Mouse (Mus musculus) cortical plate, adult 2 months (tissue): ENCODE measurements around the gene Ddx43. TPM values are rescaled to one million over a fixed set of nuclear protein-coding genes. Genes with fewer than 3 reads are reported as not detected.
"Not testable (repeated sequence)": the region's sequence is repeated elsewhere in the genome, so short reads cannot be mapped to it uniquely, and the experiment has no call there.

ENCODE experiments used
- H3K27ac ChIP-seq: fragments of 200-500 bp; 2 replicates; pipeline ENCODE4 v1.5.1; 2012; ENCODE audit warnings: low read length, control low read depth, inconsistent platforms; ENCODE audit not compliant: insufficient read depth
- H3K4me1 ChIP-seq: fragments of 200-500 bp; 2 replicates; pipeline ENCODE4 v1.6.1; 2011; ENCODE audit warnings: low read length; ENCODE audit not compliant: control insufficient read depth, insufficient read depth
- H3K4me3 ChIP-seq: fragments of 200-500 bp; 2 replicates; pipeline ENCODE4 v1.5.1; 2011; ENCODE audit warnings: mild to moderate bottlenecking, low read length, control low read depth; ENCODE audit not compliant: insufficient read depth
- CTCF ChIP-seq: fragments of 200-500 bp; IDR thresholded peaks from 2 replicates; pipeline ENCODE4 v1.5.1; 2011; ENCODE audit warnings: mild to moderate bottlenecking, control low read depth, low read length; ENCODE audit not compliant: insufficient read depth; ENCODE audit errors: extremely low read depth
- POLR2A ChIP-seq: fragments of 200-500 bp; IDR thresholded peaks from 2 replicates; pipeline ENCODE4 v1.6.1; 2011; ENCODE audit warnings: mild to moderate bottlenecking, low read length, control low read depth; ENCODE audit not compliant: insufficient read depth; ENCODE audit errors: extremely low read depth
- polyA plus RNA-seq: library from polyadenylated mRNA; depleted of rRNA; stranded (reverse); fragments of >200 nt; gene quantifications from 2 replicates; pipeline ENCODE4 v1.2.3, GENCODE M21; 2012; rRNA removed

Ddx43 gene
- 0.21 and 0.27 TPM in 2 replicates for polyA plus RNA-seq

- no peak for TF ChIP-seq POLR2A
- Histone ChIP-seq H3K4me3 (no peak within 1 kb of the TSS), H3K27ac (no peak within 1 kb of the TSS), H3K4me1 (no peaks in the 10 kb centered on the region)
Observed at GRCm38 (mm10) chr9:78395630-78396351, at the start of gene Ddx43. Gene Ddx43 (plus strand): TSS chr9:78395777.

- no peaks in the 10 kb centered on the region for H3K4me1 ChIP-seq
- TF ChIP-seq POLR2A = no peak
- TF ChIP-seq CTCF = no peak
- H3K4me3 ChIP-seq = no peak overlapping the region
- H3K27ac ChIP-seq = no peak overlapping the region
Observed at GRCm38 (mm10) chr9:78347004-78347403, 48.6 kb upstream of the Ddx43 start.

- H3K27ac ChIP-seq, H3K4me3 ChIP-seq, H3K4me1 ChIP-seq: not testable (repeated sequence)
Observed at GRCm38 (mm10) chr9:78348206-78349004, 47.2 kb upstream of the Ddx43 start.

GRCm38 (mm10) chr9:78349141-78349540, 46.4 kb upstream of the Ddx43 start:
- H3K4me1 ChIP-seq, H3K27ac ChIP-seq: not testable (repeated sequence)

GRCm38 (mm10) chr9:78350007-78350406, 45.6 kb upstream of the Ddx43 start:
- H3K27ac ChIP-seq, H3K4me3 ChIP-seq, H3K4me1 ChIP-seq: not testable (repeated sequence)

More at GRCm38 (mm10) chr9:78349141-78349540, 46.4 kb upstream of the Ddx43 start:
- not testable (repeated sequence) for H3K4me3 ChIP-seq

GRCm38 (mm10) chr9:78351504-78352220, 43.9 kb upstream of the Ddx43 start:
- no peaks in the 10 kb centered on the region for H3K4me1 ChIP-seq
- TF ChIP-seq CTCF (no peak), POLR2A (no peak)
- no peak overlapping the region for H3K27ac ChIP-seq
- no peak overlapping the region for H3K4me3 ChIP-seq

GRCm38 (mm10) chr9:78354665-78355578, 40.7 kb upstream of the Ddx43 start:
- TF ChIP-seq POLR2A (no peak), CTCF (no peak)
- Histone ChIP-seq H3K4me3 (no peak overlapping the region), H3K27ac (no peak overlapping the region), H3K4me1 (no peaks in the 10 kb centered on the region)

- TF ChIP-seq CTCF (no peak), POLR2A (no peak)
- H3K27ac ChIP-seq = no peak within 1 kb of the TSS
- no peak within 1 kb of the TSS for H3K4me3 ChIP-seq
- no peaks in the 10 kb centered on the region for H3K4me1 ChIP-seq
Observed at GRCm38 (mm10) chr9:78355611-78356010, 40.0 kb upstream of the Ddx43 start, which contains the start of gene Gsta2. Gene Gsta2 (minus strand): TSS chr9:78355788.

GRCm38 (mm10) chr9:78358053-78358452, 37.5 kb upstream of the Ddx43 start:
- H3K4me1 ChIP-seq = no peaks in the 10 kb centered on the region
- TF ChIP-seq CTCF (peak; percentile 71), POLR2A (no peak)
- H3K27ac ChIP-seq = no peak overlapping the region
- H3K4me3 ChIP-seq = no peak overlapping the region
